Mouse (Mus musculus): ENCODE measurements at regions not wholly inside any gene's neighbourhood (a gene's known extent, or its start where the extent isn't known, plus 50 kb on each side); places are given as distances from the start of the nearest gene placed in this dataset.

- no peak overlapping the region for H3K27ac ChIP-seq (replicated peaks)
- no peaks in the 10 kb centered on the region for H3K4me1 ChIP-seq (replicated peaks; ENCODE audit: control insufficient read depth, insufficient read depth)
- WGBS, result 79% methylated on average over 5 of the region's 5 CpGs
- H3K36me3 ChIP-seq (ENCODE audit: control insufficient read depth, insufficient read depth, low read length), result no peaks in the 10 kb centered on the region
- H3K4me3 ChIP-seq (ENCODE audit: low read depth, low read length), result no peak overlapping the region
- no peak for DNase-seq (ENCODE audit: low spot score)
- no peak for TF ChIP-seq EP300 (optimal IDR thresholded peaks at IDR 0.05)
- no peaks in the 10 kb centered on the region for H3K27me3 ChIP-seq (ENCODE audit: control insufficient read depth, insufficient read depth, low read length)
- ATAC-seq (ENCODE audit: low FRiP score, low TSS enrichment), result no peak
- H3K9me3 ChIP-seq (ENCODE audit: control insufficient read depth, low read length), result no peaks in the 10 kb centered on the region
- H3K4me2 ChIP-seq (replicated peaks; ENCODE audit: low read depth), result no peak overlapping the region
- no peak overlapping the region for H3K9ac ChIP-seq (ENCODE audit: low read length)
Observed at GRCm38 (mm10) chr4:66622650-66623394, 204.6 kb upstream of the Tlr4 start.

GRCm38 (mm10) chr4:66618811-66619440, 208.5 kb upstream of the Tlr4 start:
- no peak overlapping the region for H3K9ac ChIP-seq (ENCODE audit: low read length)
- no peak for TF ChIP-seq EP300 (optimal IDR thresholded peaks at IDR 0.05)
- TF ChIP-seq CTCF (IDR thresholded peaks at IDR 0.05; ENCODE audit: low read depth), result no peak
- no peaks in the 10 kb centered on the region for H3K4me1 ChIP-seq (replicated peaks; ENCODE audit: control insufficient read depth, insufficient read depth)
- no peak for ATAC-seq (ENCODE audit: low FRiP score, low TSS enrichment)
- H3K27ac ChIP-seq (replicated peaks), result no peak overlapping the region
- H3K9me3 ChIP-seq (ENCODE audit: control insufficient read depth, low read length), result no peaks in the 10 kb centered on the region
- H3K4me3 ChIP-seq (ENCODE audit: low read depth, low read length), result no peak overlapping the region
- no peak for DNase-seq (ENCODE audit: low spot score)
- no peaks in the 10 kb centered on the region for H3K27me3 ChIP-seq (ENCODE audit: control insufficient read depth, insufficient read depth, low read length)
- no peaks in the 10 kb centered on the region for H3K36me3 ChIP-seq (ENCODE audit: control insufficient read depth, insufficient read depth, low read length)
- 49% methylated on average over 2 of the region's 2 CpGs for WGBS
- H3K4me2 ChIP-seq (replicated peaks; ENCODE audit: low read depth), result no peak overlapping the region

GRCm38 (mm10) chr4:66617743-66618736, 209.3 kb upstream of the Tlr4 start:
- DNase-seq (ENCODE audit: low spot score), result no peak
- H3K4me3 ChIP-seq (ENCODE audit: low read depth, low read length), result no peak overlapping the region
- WGBS, result 56% methylated on average over 7 of the region's 7 CpGs

GRCm38 (mm10) chr4:66617101-66617500, 210.3 kb upstream of the Tlr4 start:
- TF ChIP-seq EP300 (optimal IDR thresholded peaks at IDR 0.05) (no peak), CTCF (IDR thresholded peaks at IDR 0.05; ENCODE audit: low read depth) (no peak)
- no peaks in the 10 kb centered on the region for H3K9me3 ChIP-seq (ENCODE audit: control insufficient read depth, low read length)
- no peaks in the 10 kb centered on the region for H3K27me3 ChIP-seq (ENCODE audit: control insufficient read depth, insufficient read depth, low read length)
- H3K4me2 ChIP-seq (replicated peaks; ENCODE audit: low read depth), result no peak overlapping the region
- no peaks in the 10 kb centered on the region for H3K36me3 ChIP-seq (ENCODE audit: control insufficient read depth, insufficient read depth, low read length)
- ATAC-seq (ENCODE audit: low FRiP score, low TSS enrichment) (no peak), DNase-seq (ENCODE audit: low spot score) (no peak)
- no peak overlapping the region for H3K9ac ChIP-seq (ENCODE audit: low read length)
- no peak overlapping the region for H3K27ac ChIP-seq (replicated peaks)
- 54% methylated on average over 4 of the region's 4 CpGs for WGBS
- no peak overlapping the region for H3K4me3 ChIP-seq (ENCODE audit: low read depth, low read length)
- no peaks in the 10 kb centered on the region for H3K4me1 ChIP-seq (replicated peaks; ENCODE audit: control insufficient read depth, insufficient read depth)

More at GRCm38 (mm10) chr4:66617743-66618736, 209.3 kb upstream of the Tlr4 start:
- H3K4me1 ChIP-seq (replicated peaks; ENCODE audit: control insufficient read depth, insufficient read depth), result no peaks in the 10 kb centered on the region
- H3K27me3 ChIP-seq (ENCODE audit: control insufficient read depth, insufficient read depth, low read length), result no peaks in the 10 kb centered on the region
- H3K36me3 ChIP-seq (ENCODE audit: control insufficient read depth, insufficient read depth, low read length), result no peaks in the 10 kb centered on the region
- TF ChIP-seq CTCF (IDR thresholded peaks at IDR 0.05; ENCODE audit: low read depth) (no peak), EP300 (optimal IDR thresholded peaks at IDR 0.05) (no peak)
- H3K4me2 ChIP-seq (replicated peaks; ENCODE audit: low read depth), result no peak overlapping the region
- no peaks in the 10 kb centered on the region for H3K9me3 ChIP-seq (ENCODE audit: control insufficient read depth, low read length)
- no peak overlapping the region for H3K9ac ChIP-seq (ENCODE audit: low read length)
- ATAC-seq (ENCODE audit: low FRiP score, low TSS enrichment), result no peak
- no peak overlapping the region for H3K27ac ChIP-seq (replicated peaks)

GRCm38 (mm10) chr4:66604849-66605248, 200.4 kb upstream of the Astn2 start:
- no peak overlapping the region for H3K27ac ChIP-seq (replicated peaks)
- H3K9me3 ChIP-seq (ENCODE audit: control insufficient read depth, low read length), result no peaks in the 10 kb centered on the region
- H3K4me2 ChIP-seq (replicated peaks; ENCODE audit: low read depth), result no peak overlapping the region
- H3K36me3 ChIP-seq (ENCODE audit: control insufficient read depth, insufficient read depth, low read length), result no peaks in the 10 kb centered on the region
- ATAC-seq (ENCODE audit: low FRiP score, low TSS enrichment) (no peak), DNase-seq (ENCODE audit: low spot score) (no peak)
- no peak overlapping the region for H3K4me3 ChIP-seq (ENCODE audit: low read depth, low read length)
- H3K27me3 ChIP-seq (ENCODE audit: control insufficient read depth, insufficient read depth, low read length), result no peaks in the 10 kb centered on the region
- no peak for TF ChIP-seq CTCF (IDR thresholded peaks at IDR 0.05; ENCODE audit: low read depth)
- no peak for TF ChIP-seq EP300 (optimal IDR thresholded peaks at IDR 0.05)
- no peak overlapping the region for H3K9ac ChIP-seq (ENCODE audit: low read length)
- no peaks in the 10 kb centered on the region for H3K4me1 ChIP-seq (replicated peaks; ENCODE audit: control insufficient read depth, insufficient read depth)
